Mouse (Mus musculus) thymus, postnatal 36 days (tissue): ENCODE data around the gene Fry.

Experiments
- DNase-seq, 2 experiments: peaks; one replicate each; pipeline ENCODE4 v3.0.0; 2022; ENCODE audit warnings: mixed read lengths in 2 of 2

Fry gene

GRCm38 (mm10) chr5:150347845-150348244 is 229.4 kb downstream of the Fry start:
- no peak for DNase-seq

GRCm38 (mm10) chr5:150348302-150348701 is 229.9 kb downstream of the Fry start:
- DNase-seq: no peak

GRCm38 (mm10) chr5:150351191-150351590 is 232.7 kb downstream of the Fry start:
- DNase-seq: no peak

GRCm38 (mm10) chr5:150358671-150359070 is 240.2 kb downstream of the Fry start:
- DNase-seq: no peak

GRCm38 (mm10) chr5:150362241-150362640 is 243.8 kb downstream of the Fry start:
- no peak for DNase-seq

GRCm38 (mm10) chr5:150364621-150365020 is 246.2 kb downstream of the Fry start:
- DNase-seq: no peak

- DNase-seq: no peak
Observed at GRCm38 (mm10) chr5:150367027-150367426, 248.6 kb downstream of the Fry start.

GRCm38 (mm10) chr5:150370291-150370690 is 251.8 kb downstream of the Fry start:
- no peak for DNase-seq

GRCm38 (mm10) chr5:150370895-150371294 is 252.4 kb downstream of the Fry start:
- DNase-seq: no peak

- DNase-seq: no peak
Observed at GRCm38 (mm10) chr5:150372956-150373355, 254.5 kb downstream of the Fry start.

GRCm38 (mm10) chr5:150374778-150375559 is 256.5 kb downstream of the Fry start:
- no peak for DNase-seq

GRCm38 (mm10) chr5:150378586-150378985 is 260.1 kb downstream of the Fry start:
- DNase-seq: no peak

GRCm38 (mm10) chr5:150380767-150381166 is 262.3 kb downstream of the Fry start:
- DNase-seq: no peak

- no peak for DNase-seq
Observed at GRCm38 (mm10) chr5:150382411-150382810, 264.0 kb downstream of the Fry start.

GRCm38 (mm10) chr5:150384272-150385215 is 266.1 kb downstream of the Fry start:
- DNase-seq: no peak

- DNase-seq: no peak
Observed at GRCm38 (mm10) chr5:150385224-150385623, 266.8 kb downstream of the Fry start.

GRCm38 (mm10) chr5:150388623-150389022 is 270.2 kb downstream of the Fry start:
- DNase-seq: no peak

GRCm38 (mm10) chr5:150389589-150390377 is 271.3 kb downstream of the Fry start:
- no peak for DNase-seq

GRCm38 (mm10) chr5:150390422-150390821 is 272.0 kb downstream of the Fry start:
- DNase-seq: no peak

GRCm38 (mm10) chr5:150394645-150395044 is 276.2 kb downstream of the Fry start:
- DNase-seq: no peak

- no peak for DNase-seq
Observed at GRCm38 (mm10) chr5:150402832-150403447, 284.5 kb downstream of the Fry start.

GRCm38 (mm10) chr5:150404867-150405266 is 286.4 kb downstream of the Fry start:
- DNase-seq: no peak
